In the genomic region with DNA sequence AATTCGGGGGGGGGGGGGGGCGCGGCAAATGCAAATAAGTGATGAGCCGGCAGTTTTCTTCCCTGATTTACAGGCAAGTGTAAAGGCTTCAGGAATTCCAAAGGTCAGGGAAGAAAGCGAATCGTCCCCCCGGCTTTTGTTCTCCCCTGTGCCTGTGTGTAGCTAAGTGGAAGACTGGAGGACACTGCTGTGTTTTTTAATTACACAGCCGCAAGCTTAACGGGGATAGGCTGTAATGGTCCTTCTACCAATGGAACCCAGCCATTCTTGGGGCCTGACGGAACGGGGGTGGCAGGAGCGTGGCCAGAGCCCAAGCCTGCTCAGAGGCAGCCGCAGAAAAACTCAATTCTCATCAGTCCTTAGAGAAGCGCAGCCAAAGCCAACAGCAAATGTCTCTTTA, we compare ENCODE assay signal across 7 mouse cellular contexts. TPM values are rescaled to one million over a fixed set of nuclear protein-coding genes. Genes with fewer than 3 reads are reported as not detected.
DNase-seq lines count a peak whose midpoint lies in the region; ATAC-seq and TF ChIP-seq lines count a peak whose summit lies in the region.

No protein-coding gene starts in this region.

- TF ChIP-seq EP300 in heart, postnatal 0 days (IDR thresholded peaks at IDR 0.05; ENCODE audit: low read depth) = no peak

- intact Hi-C loops in left cerebral cortex, postnatal 4 days (cut with DNase I) = loop anchor here (5.0 kb wide), 1 partner anchor 90 kb away; no protein-coding TSS in a partner anchor

- no peaks in the 10 kb centered on the region for H3K4me1 ChIP-seq in heart, postnatal 0 days (ENCODE audit: control insufficient read depth, insufficient read depth)
- H3K4me1 ChIP-seq in small intestine, adult 2 months (ENCODE audit: control insufficient read depth, insufficient read depth, insufficient read length, low read length) = peaks cover 23% of the 10 kb centered on the region

- H3K4me2 ChIP-seq in heart, postnatal 0 days (ENCODE audit: low read depth, low read length) = peak overlapping the region; percentile 97; the same call in 1 of the 2 replicates

- no peak for TF ChIP-seq POLR2A in small intestine, adult 2 months (IDR thresholded peaks at IDR 0.05; ENCODE audit: low read depth, low read length)

- H3K9me3 ChIP-seq in heart, postnatal 0 days (replicated peaks; ENCODE audit: control insufficient read depth, low read length) = no peaks in the 10 kb centered on the region

- no peak for ATAC-seq in heart, postnatal 0 days (ENCODE audit: insufficient read depth, low read depth)

- peak; percentile 52 for DNase-seq in left cerebral cortex, postnatal 4 days
- DNase-seq in left cerebral cortex, adult 11 months (ENCODE audit: low spot score) = no peak
- DNase-seq in embryo, embryonic 10.5 days (ENCODE audit: low spot score) = peak; percentile 51
- no peak for DNase-seq in heart, postnatal 0 days (ENCODE audit: low spot score)
- DNase-seq in liver = peak; percentile 10
- DNase-seq in B cell, adult 2 months = no peak

- peaks cover 22% of the 10 kb centered on the region for H3K27me3 ChIP-seq in heart, postnatal 0 days (ENCODE audit: control insufficient read depth, insufficient read depth, low read length)
- no peaks in the 10 kb centered on the region for H3K27me3 ChIP-seq in small intestine, adult 2 months (ENCODE audit: control insufficient read depth, insufficient read depth, low read length)

- no peak for TF ChIP-seq CTCF in heart, postnatal 0 days (IDR thresholded peaks at IDR 0.05; ENCODE audit: low read depth)
- no peak for TF ChIP-seq CTCF in small intestine, adult 2 months (IDR thresholded peaks at IDR 0.05; ENCODE audit: extremely low read depth, insufficient read length, insufficient replicate concordance, low read depth, low read length)

- H3K36me3 ChIP-seq in heart, postnatal 0 days (replicated peaks; ENCODE audit: control insufficient read depth, insufficient read depth, low read length) = no peaks in the 10 kb centered on the region
- peaks cover 4% of the 10 kb centered on the region for H3K36me3 ChIP-seq in small intestine, adult 2 months (ENCODE audit: control insufficient read depth, insufficient read depth, low read length)

- no peak overlapping the region for H3K27ac ChIP-seq in heart, postnatal 0 days (ENCODE audit: low read depth)
- peak overlapping the region; percentile 75 for H3K27ac ChIP-seq in small intestine, adult 2 months (ENCODE audit: insufficient read depth, low read depth, low read length)

- 34% methylated on average over 14 of the region's 14 CpGs for WGBS in heart, postnatal 0 days
- 8% methylated on average over 14 of the region's 14 CpGs for WGBS in small intestine, adult 2 months

- H3K9ac ChIP-seq in heart, postnatal 0 days (replicated peaks; ENCODE audit: low read depth, low read length) = no peak overlapping the region

- peak overlapping the region; percentile 58; the same call in 1 of the 2 replicates for H3K4me3 ChIP-seq in heart, postnatal 0 days (ENCODE audit: low read depth, low read length)
- H3K4me3 ChIP-seq in small intestine, adult 2 months (ENCODE audit: low read depth, low read length) = peak overlapping the region; percentile 60

RNA-seq across cellular contexts. Expression of a gene that starts 1.9 kb away (rescaled TPM):
- 10 to 100 TPM; 35.9 to 40.3 TPM for total RNA-seq in left cerebral cortex, postnatal 4 days (2021)
- total RNA-seq in heart, postnatal 0 days (2014; rRNA removed; ENCODE audit: low replicate concordance) = 4.7 and 6.5 TPM in 2 replicates
- polyA plus RNA-seq in heart, postnatal 0 days (2015; fragmentation: Nextera tagmentation; extraction: Ambion mirVana) = 1.2 and 1.6 TPM in 2 replicates
- 10.2 and 11.7 TPM in 2 replicates for polyA plus RNA-seq in small intestine, adult 2 months (2012; rRNA removed)

RNA-seq across cellular contexts. Expression of a gene that starts 56.6 kb away (rescaled TPM):
- total RNA-seq in left cerebral cortex, postnatal 4 days (2021) = 10 to 100 TPM; 49.9 to 56.2 TPM
- total RNA-seq in heart, postnatal 0 days (2014; rRNA removed; ENCODE audit: low replicate concordance) = 31.4 and 32.9 TPM in 2 replicates
- polyA plus RNA-seq in heart, postnatal 0 days (2015; fragmentation: Nextera tagmentation; extraction: Ambion mirVana) = 12.8 and 13.9 TPM in 2 replicates
- polyA plus RNA-seq in small intestine, adult 2 months (2012; rRNA removed) = 4.7 and 9.2 TPM in 2 replicates

Comparison
In these comparisons a context has a peak if more than half of its experiments do, and no peak if none do; other contexts are left out.
1. DNase-seq: peak in left cerebral cortex, postnatal 4 days (single experiment), embryo, embryonic 10.5 days (single experiment) and liver (single experiment); none in left cerebral cortex, adult 11 months (single experiment), heart, postnatal 0 days (single experiment) and B cell, adult 2 months (0 of 2).